Mouse (Mus musculus) brain, adult 2 months (tissue): ENCODE data around the gene Cux1.

Experiments used
- DNase-seq: peaks from one replicate; pipeline ENCODE4 v3.0.0; 2011; ENCODE audit warnings: low read depth, low spot score

Gene Cux1

GRCm38 (mm10) chr5:136510609-136511008, 56.7 kb downstream of the Cux1 start:
- no peak for DNase-seq

- DNase-seq, result no peak
These were observed 59.7 kb downstream of the Cux1 start for GRCm38 (mm10) chr5:136507629-136508028.

- peak; percentile 64 for DNase-seq
These were observed 61.0 kb downstream of the Cux1 start for GRCm38 (mm10) chr5:136506262-136506661.

- DNase-seq, result no peak
These were observed 64.7 kb downstream of the Cux1 start for GRCm38 (mm10) chr5:136502491-136503086.

GRCm38 (mm10) chr5:136500307-136500871, 66.9 kb downstream of the Cux1 start:
- peak; percentile 91 for DNase-seq

GRCm38 (mm10) chr5:136499316-136499715, 68.0 kb downstream of the Cux1 start:
- DNase-seq, result no peak

GRCm38 (mm10) chr5:136498741-136499140, 68.5 kb downstream of the Cux1 start:
- no peak for DNase-seq

- DNase-seq, result no peak
These were observed 70.0 kb downstream of the Cux1 start for GRCm38 (mm10) chr5:136497301-136497700.

GRCm38 (mm10) chr5:136495581-136495980, 71.7 kb downstream of the Cux1 start:
- DNase-seq, result no peak

GRCm38 (mm10) chr5:136494927-136495326, 72.4 kb downstream of the Cux1 start:
- DNase-seq, result no peak

- DNase-seq, result no peak
These were observed 73.0 kb downstream of the Cux1 start for GRCm38 (mm10) chr5:136494288-136494687.

- no peak for DNase-seq
These were observed 77.8 kb downstream of the Cux1 start for GRCm38 (mm10) chr5:136489450-136489849.

GRCm38 (mm10) chr5:136488721-136489120, 78.6 kb downstream of the Cux1 start:
- peak; percentile 94 for DNase-seq

- DNase-seq, result no peak
These were observed 79.1 kb downstream of the Cux1 start for GRCm38 (mm10) chr5:136488223-136488622.

- DNase-seq, result peak; percentile 90
These were observed 79.7 kb downstream of the Cux1 start for GRCm38 (mm10) chr5:136487397-136488093.

- DNase-seq, result peak; percentile 97
These were observed 80.9 kb downstream of the Cux1 start for GRCm38 (mm10) chr5:136486401-136486800.

GRCm38 (mm10) chr5:136485397-136485796, 81.9 kb downstream of the Cux1 start:
- DNase-seq, result no peak

- peak; percentile 80 for DNase-seq
These were observed 84.9 kb downstream of the Cux1 start for GRCm38 (mm10) chr5:136482434-136482833.

- DNase-seq, result peak; percentile 84
These were observed 86.7 kb downstream of the Cux1 start for GRCm38 (mm10) chr5:136480541-136480940.

- DNase-seq, result no peak
These were observed 87.5 kb downstream of the Cux1 start for GRCm38 (mm10) chr5:136479801-136480200.

- no peak for DNase-seq
These were observed 88.1 kb downstream of the Cux1 start for GRCm38 (mm10) chr5:136479024-136479763.

- DNase-seq, result peak; percentile 88
These were observed 91.0 kb downstream of the Cux1 start for GRCm38 (mm10) chr5:136476272-136476671.
